Mouse (Mus musculus): ENCODE measurements around the gene Bcl2l2. TPM values are rescaled to one million over a fixed set of nuclear protein-coding genes. Genes with fewer than 3 reads are reported as not detected.
A peak's percentile ranks its signal among the peaks of the same experiment; 100 is the strongest.

The Bcl2l2 gene
- total RNA-seq, 1 experiment = 7.7 TPM

DNA sequence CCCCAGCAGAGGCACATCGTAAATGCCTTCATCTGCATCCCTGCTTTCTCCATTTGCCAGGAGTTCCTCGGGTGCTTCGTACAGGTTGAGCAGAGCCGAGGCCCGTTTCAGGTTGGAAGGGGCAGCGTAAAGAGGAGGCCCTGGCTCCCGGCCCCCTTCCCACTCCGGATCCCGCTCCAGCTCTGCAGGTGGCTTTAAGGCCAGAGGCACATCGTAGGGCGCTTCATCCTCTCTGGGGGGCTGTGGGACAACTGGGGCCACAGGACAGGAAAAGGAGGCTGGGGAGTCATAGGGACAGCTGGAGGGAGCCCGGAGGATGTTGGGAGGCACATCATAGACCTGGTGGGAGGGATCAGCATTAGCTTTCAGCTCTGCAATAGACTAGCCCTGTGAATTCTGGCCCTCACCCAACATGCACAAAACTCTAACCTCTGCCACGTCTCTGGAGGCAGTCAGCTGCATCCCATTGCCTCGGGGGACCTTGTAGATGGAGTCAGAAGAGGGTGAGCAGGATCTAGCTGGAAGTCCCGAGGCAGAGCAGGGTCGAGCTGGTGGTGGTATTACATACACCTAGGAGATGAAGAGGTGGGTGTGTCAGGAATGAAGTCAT is 37.0 kb downstream of the Bcl2l2 start:
- Histone ChIP-seq H3K4me1 (ENCODE audit: control insufficient read depth in 2 of 2, insufficient read depth in 2 of 2, low read length in 2 of 2, poor library complexity in 1 of 2) (peaks cover 3 to 4% of the 10 kb centered on the region in 2 experiments; a peak in 2 of 4 replicates), H3K9ac (ENCODE audit: insufficient read depth, low read depth, low read length, poor library complexity, severe bottlenecking) (no peak overlapping the region), H3K4me3 (ENCODE audit: insufficient read depth in 1 of 2, low read depth in 1 of 2, low read length in 2 of 2, poor library complexity in 1 of 2, severe bottlenecking in 1 of 2) (no peak overlapping the region), H3K36me3 (ENCODE audit: control insufficient read depth, insufficient read depth, low read length, poor library complexity, severe bottlenecking) (peaks cover 42% of the 10 kb centered on the region), H3K27ac (ENCODE audit: insufficient read depth, low read depth, low read length, poor library complexity, severe bottlenecking) (no peak overlapping the region), H3K9me3 (ENCODE audit: control insufficient read depth, insufficient read depth, low read depth, low read length) (no peaks in the 10 kb centered on the region)
- DNase-seq (ENCODE audit: low read depth, low spot score) = no peak
- no peak for TF ChIP-seq HCFC1 (IDR thresholded peaks at IDR 0.05; ENCODE audit: borderline replicate concordance, insufficient read depth, low read length)
- TF ChIP-seq CHD2 (IDR thresholded peaks at IDR 0.05; ENCODE audit: low read depth, low read length) = no peak
- no peak for TF ChIP-seq ZC3H11A (IDR thresholded peaks at IDR 0.05; ENCODE audit: borderline replicate concordance, low read depth, low read length)
- TF ChIP-seq ZNF384 (IDR thresholded peaks at IDR 0.05; ENCODE audit: low read depth, low read length) = no peak
- TF ChIP-seq MAFK (IDR thresholded peaks at IDR 0.05; ENCODE audit: insufficient read depth, low read depth, low read length) = no peak
- in situ Hi-C loops (cut with MboI; ENCODE audit: low sequenced_read_pairs in 2 of 2, unreplicated experiment in 2 of 2) = no loop called here

DNA sequence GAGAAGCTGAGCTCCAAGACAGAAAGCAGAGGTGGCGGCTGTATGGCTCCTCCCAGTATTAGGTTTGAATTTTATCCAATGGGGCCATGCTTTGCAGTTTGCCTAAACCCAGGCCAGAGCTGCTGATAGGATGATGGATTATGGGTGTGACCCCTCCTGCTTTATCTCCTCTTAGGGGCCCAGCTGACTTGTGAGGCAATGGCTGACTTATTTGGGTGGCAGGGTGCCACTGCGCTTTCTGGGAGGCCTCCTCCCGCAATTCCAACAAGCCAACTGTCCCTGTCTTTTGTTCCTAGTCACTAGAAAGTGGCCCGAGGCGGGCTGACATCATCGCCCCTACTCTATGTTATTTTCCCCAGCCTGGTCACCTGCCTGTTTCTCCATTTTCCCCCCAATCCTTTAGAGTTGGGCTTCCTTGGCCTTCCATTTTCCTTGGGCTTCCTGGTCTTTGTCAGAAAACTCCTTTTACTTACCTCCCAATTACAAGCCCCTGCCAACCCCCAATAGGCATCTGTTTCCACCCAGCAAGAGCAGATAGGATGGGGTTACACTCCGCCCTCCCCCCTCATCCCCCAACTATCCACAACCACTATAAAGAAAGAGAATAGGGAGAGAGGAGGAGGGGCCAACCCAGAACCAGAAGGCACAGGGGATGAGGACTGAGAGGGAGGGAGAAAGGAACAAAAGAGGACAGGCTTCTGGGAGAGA is 41.6 kb downstream of the Bcl2l2 start:
- DNase-seq (ENCODE audit: low read depth, low spot score) = peak; percentile 37
- Histone ChIP-seq H3K9ac (ENCODE audit: insufficient read depth, low read depth, low read length, poor library complexity, severe bottlenecking) (peak overlapping the region; percentile 90), H3K36me3 (ENCODE audit: control insufficient read depth, insufficient read depth, low read length, poor library complexity, severe bottlenecking) (peaks cover 14% of the 10 kb centered on the region; the same call in 1 of the 2 replicates), H3K27ac (ENCODE audit: insufficient read depth, low read depth, low read length, poor library complexity, severe bottlenecking) (peak overlapping the region; percentile 70), H3K4me3 (ENCODE audit: insufficient read depth in 1 of 2, low read depth in 1 of 2, low read length in 2 of 2, poor library complexity in 1 of 2, severe bottlenecking in 1 of 2) (peak overlapping the region; percentile 81 to 83), H3K4me1 (ENCODE audit: control insufficient read depth in 2 of 2, insufficient read depth in 2 of 2, low read length in 2 of 2, poor library complexity in 1 of 2) (peaks cover 10 to 11% of the 10 kb centered on the region in 2 experiments; a peak in 3 of 4 replicates), H3K9me3 (ENCODE audit: control insufficient read depth, insufficient read depth, low read depth, low read length) (no peaks in the 10 kb centered on the region)
- no peak for TF ChIP-seq MAFK (IDR thresholded peaks at IDR 0.05; ENCODE audit: insufficient read depth, low read depth, low read length)
- TF ChIP-seq ZC3H11A (IDR thresholded peaks at IDR 0.05; ENCODE audit: borderline replicate concordance, low read depth, low read length) = no peak
- TF ChIP-seq HCFC1 (IDR thresholded peaks at IDR 0.05; ENCODE audit: borderline replicate concordance, insufficient read depth, low read length) = no peak
- no peak for TF ChIP-seq ZNF384 (IDR thresholded peaks at IDR 0.05; ENCODE audit: low read depth, low read length)
- TF ChIP-seq CHD2 (IDR thresholded peaks at IDR 0.05; ENCODE audit: low read depth, low read length) = no peak
- in situ Hi-C loops (cut with MboI; ENCODE audit: low sequenced_read_pairs in 2 of 2, unreplicated experiment in 2 of 2) = no loop called here

DNA sequence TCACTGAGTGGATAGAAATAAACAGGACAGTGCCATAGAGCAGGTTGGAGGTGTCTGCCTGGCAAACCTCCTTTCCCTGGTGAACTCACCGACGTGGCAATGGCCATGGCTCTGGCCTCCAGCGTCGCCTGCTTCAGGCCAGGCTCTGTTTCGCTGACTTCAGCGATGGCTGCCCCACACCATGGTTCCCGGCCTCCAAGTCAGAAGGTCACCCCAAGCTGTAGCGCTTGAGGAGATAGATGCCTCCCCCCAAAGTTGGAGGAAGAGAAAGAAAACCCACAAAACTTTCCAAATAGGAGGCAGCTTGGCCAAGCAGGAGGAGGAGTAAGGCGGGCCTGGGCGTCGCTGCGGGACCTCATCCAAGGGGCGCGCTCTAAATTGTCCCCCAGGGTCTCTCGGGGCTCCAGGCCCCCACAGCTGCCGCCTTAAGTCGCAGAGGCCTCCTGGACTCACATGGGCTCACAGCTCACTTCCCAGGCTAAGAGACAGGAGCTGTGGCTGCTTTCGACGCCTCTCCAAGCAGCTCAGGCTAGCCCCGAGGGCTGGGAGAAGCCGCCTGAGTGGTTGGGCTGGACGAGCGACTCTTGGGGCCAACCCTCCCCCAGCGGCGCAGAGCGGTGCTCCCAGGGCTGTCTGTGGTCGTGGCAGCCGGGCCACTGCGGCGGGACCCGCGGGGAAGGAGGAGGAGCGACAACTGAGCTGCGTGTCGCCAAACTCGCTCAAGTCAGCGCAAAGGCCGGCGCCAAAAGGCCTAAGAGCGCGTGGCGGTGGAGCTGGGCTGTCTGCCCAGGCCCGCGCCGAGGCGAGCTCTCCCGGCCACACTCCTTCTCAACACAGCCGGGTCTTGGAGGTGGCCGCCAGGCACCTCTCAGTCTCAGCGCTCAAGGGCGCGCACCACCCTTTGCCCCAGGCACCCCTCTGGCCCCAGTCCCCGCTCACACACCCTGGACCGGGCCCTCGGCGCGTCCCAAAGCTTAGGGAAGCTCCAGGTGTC is 42.5 kb downstream of the Bcl2l2 start, which contains the start of gene Efs:
TSS of gene Efs (minus strand) at position 778 of the 994 bp plus-strand sequence.
- TF ChIP-seq HCFC1 (IDR thresholded peaks at IDR 0.05; ENCODE audit: borderline replicate concordance, insufficient read depth, low read length) = no peak
- no peak for TF ChIP-seq ZNF384 (IDR thresholded peaks at IDR 0.05; ENCODE audit: low read depth, low read length)
- TF ChIP-seq CHD2 (IDR thresholded peaks at IDR 0.05; ENCODE audit: low read depth, low read length) = no peak
- TF ChIP-seq MAFK (IDR thresholded peaks at IDR 0.05; ENCODE audit: insufficient read depth, low read depth, low read length) = no peak
- H3K36me3 ChIP-seq (ENCODE audit: control insufficient read depth, insufficient read depth, low read length, poor library complexity, severe bottlenecking) = peaks cover 6% of the 10 kb centered on the region; the same call in 1 of the 2 replicates
- H3K4me1 ChIP-seq (ENCODE audit: control insufficient read depth in 2 of 2, insufficient read depth in 2 of 2, low read length in 2 of 2, poor library complexity in 1 of 2) = peaks cover 13 to 18% of the 10 kb centered on the region in 2 experiments; a peak in 3 of 4 replicates
- H3K9me3 ChIP-seq (ENCODE audit: control insufficient read depth, insufficient read depth, low read depth, low read length) = no peaks in the 10 kb centered on the region
- peak within 1 kb of the TSS; percentile 81 to 83 for H3K4me3 ChIP-seq (ENCODE audit: insufficient read depth in 1 of 2, low read depth in 1 of 2, low read length in 2 of 2, poor library complexity in 1 of 2, severe bottlenecking in 1 of 2)
- in situ Hi-C loops (cut with MboI; ENCODE audit: low sequenced_read_pairs in 2 of 2, unreplicated experiment in 2 of 2) = no loop called here
- peak; percentile 28 for DNase-seq (ENCODE audit: low read depth, low spot score)
- H3K9ac ChIP-seq (ENCODE audit: insufficient read depth, low read depth, low read length, poor library complexity, severe bottlenecking) = peak within 1 kb of the TSS; percentile 90
- peak within 1 kb of the TSS; percentile 70 for H3K27ac ChIP-seq (ENCODE audit: insufficient read depth, low read depth, low read length, poor library complexity, severe bottlenecking)

Measured in ES-E14 (cell line).